Mouse (Mus musculus) spleen, adult 18-20 months (tissue): Measurements from ENCODE around the gene Tmprss6.
A peak's percentile ranks its signal among the peaks of the same experiment; 100 is the strongest.

Experiments used
- DNase-seq, 2 experiments: peaks; one replicate each; pipeline ENCODE4 v3.0.0; 2022; ENCODE audit warnings: mixed read lengths in 2 of 2

The Tmprss6 gene

GRCm38 (mm10) chr15:78468379-78468937 lies at the start of gene Tmprss6:
Gene Tmprss6, minus strand, starts transcription at chr15:78468634.
- DNase-seq = no peak

GRCm38 (mm10) chr15:78518221-78518620 lies 49.8 kb upstream of the Tmprss6 start:
- no peak for DNase-seq

GRCm38 (mm10) chr15:78515759-78516158 lies 47.3 kb upstream of the Tmprss6 start:
- no peak for DNase-seq

DNA sequence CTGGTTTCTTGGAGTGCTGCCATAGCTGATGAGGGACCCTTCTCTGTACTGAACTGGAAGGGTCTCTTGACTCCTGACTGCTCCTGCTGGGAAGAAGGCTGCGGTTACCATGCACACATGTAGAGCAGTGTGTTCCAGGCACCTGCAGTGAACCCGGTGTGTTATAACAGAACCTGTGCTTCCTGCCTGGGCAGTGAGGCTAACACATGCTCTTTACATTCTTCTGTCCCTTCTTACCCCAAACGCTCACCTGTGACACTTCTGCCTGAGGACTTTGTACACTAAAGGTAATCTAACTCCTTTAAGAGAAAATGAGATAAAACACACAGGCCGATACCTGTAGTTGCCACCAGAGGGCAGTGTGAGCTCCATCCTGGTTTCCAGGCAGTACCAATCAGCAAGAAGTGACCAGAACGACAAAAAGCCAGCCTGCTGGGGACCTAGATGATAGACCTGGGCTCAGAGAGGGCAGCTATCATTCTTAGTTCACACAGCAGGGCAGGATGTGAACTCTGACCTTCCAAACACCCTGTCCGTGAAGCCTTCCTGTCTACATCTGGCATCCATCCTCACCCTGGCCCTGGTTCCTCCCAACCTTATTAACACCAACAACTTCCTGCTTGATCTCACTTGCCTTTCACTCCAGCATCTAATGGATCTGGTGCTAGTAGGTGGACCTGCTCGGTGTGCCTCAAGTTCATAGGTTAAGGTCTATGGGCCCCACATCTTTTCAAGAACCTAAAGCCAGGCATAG lies 46.1 kb upstream of the Tmprss6 start:
- peak; percentile 57 to 79 for DNase-seq

GRCm38 (mm10) chr15:78513019-78513418 lies 44.6 kb upstream of the Tmprss6 start:
- no peak for DNase-seq

- DNase-seq = no peak
These were observed 43.5 kb upstream of the Tmprss6 start for GRCm38 (mm10) chr15:78511951-78512350.

DNA sequence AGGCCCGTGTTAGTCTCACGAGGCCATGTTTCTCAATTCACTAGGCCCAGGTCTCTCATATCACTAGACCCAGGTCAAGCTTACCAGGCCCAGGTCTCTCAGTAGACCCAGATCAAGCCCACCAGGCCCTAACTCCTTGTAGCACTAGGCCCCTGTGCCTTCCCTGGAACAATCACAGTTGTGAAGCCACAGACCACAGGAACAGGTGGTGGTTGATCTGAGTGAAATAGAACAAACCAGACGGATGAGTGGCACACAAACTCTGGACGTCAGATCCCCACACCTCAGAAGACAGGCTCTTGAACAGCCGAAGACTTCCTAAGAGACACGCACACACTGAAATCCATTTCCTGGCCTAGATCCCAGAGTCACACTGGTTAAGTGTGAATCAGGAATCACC lies 42.3 kb upstream of the Tmprss6 start:
- no peak for DNase-seq

- DNase-seq = no peak
These were observed 41.7 kb upstream of the Tmprss6 start for GRCm38 (mm10) chr15:78510121-78510576.

- no peak for DNase-seq
These were observed 41.0 kb upstream of the Tmprss6 start for GRCm38 (mm10) chr15:78509297-78509899.

GRCm38 (mm10) chr15:78508443-78508842 lies 40.0 kb upstream of the Tmprss6 start:
- no peak for DNase-seq

DNA sequence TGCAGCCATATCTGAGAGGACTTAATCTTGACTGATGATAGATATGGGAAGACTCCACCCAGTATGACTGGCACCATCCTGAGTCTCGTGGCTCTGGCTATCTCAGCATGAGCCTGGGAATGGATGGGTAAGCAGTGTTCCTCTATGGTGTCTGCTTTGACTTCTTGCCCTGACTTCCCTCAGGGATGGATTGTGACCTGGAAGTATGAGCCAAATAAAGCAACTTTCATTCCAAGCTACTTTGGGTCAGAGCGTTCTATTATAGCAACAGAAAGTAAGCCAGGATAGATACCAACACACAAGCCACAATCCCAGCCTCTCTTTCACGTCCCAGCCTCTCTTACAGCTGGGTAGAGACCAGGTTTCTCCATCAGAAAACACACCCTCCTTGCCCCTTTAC lies 37.1 kb upstream of the Tmprss6 start:
- no peak for DNase-seq

- DNase-seq = no peak
These were observed 36.4 kb upstream of the Tmprss6 start for GRCm38 (mm10) chr15:78504816-78505215.

GRCm38 (mm10) chr15:78504013-78504412 lies 35.6 kb upstream of the Tmprss6 start:
- no peak for DNase-seq

DNA sequence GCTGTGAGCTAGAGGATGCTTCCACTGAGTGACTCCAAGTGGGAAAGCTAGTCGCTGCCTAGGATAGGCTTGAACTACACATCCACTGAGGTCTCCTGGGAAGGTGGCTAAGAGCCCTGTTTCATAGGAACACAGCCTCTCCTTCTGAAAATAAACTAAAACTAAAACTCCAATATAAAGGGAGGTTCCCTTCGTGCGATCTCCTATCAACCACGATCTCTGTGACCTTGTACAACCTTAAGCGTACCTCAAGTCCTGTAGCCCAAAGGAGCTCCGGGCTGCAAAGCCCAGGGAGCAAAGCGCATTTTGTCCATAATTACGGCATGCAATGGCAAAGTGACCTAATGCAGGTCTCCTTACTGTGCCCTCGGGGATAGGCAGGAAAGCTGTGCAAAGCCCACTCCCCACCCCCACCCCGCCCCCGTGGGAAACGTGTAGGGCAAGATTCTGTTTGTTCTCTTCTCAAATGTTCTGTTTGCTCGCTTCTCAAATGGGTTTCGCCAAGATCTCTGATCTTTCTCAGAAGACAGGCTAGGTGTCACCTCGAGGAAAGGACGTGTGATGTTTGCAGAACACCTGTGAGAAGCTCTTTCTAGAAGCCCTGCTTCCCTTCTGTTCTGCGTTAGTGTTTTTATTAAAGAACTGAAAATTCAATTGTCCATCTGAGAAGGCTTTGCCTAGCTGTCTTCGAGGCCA lies 34.2 kb upstream of the Tmprss6 start:
- no peak for DNase-seq

DNA sequence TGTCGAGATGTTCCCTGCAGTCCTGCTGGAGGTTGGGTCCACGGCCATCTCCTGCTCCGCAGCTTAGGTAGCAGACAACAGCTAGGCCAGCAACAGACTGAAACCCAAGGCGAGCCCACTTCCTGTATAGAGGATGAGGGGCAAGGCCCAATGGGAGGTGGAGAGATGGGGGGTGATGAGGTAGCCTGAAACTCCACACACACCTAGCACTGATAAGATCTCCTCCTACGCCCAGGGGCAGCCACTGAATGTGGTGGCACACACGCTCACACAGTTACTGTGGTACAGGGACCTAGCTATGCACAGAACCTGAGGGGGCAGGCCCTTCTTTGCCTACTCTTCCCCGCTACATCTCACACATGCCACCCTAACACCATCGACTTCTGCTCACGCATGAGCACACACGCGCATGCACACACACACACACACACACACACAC lies 26.6 kb upstream of the Tmprss6 start, which contains the start of gene Il2rb:
Il2rb (minus strand) TSS at position 304 of the 439 bp plus-strand sequence.
- peak in 1 of 2 experiments; percentile 25 for DNase-seq

- DNase-seq = no peak
These were observed 25.1 kb upstream of the Tmprss6 start for GRCm38 (mm10) chr15:78493401-78494010.

DNA sequence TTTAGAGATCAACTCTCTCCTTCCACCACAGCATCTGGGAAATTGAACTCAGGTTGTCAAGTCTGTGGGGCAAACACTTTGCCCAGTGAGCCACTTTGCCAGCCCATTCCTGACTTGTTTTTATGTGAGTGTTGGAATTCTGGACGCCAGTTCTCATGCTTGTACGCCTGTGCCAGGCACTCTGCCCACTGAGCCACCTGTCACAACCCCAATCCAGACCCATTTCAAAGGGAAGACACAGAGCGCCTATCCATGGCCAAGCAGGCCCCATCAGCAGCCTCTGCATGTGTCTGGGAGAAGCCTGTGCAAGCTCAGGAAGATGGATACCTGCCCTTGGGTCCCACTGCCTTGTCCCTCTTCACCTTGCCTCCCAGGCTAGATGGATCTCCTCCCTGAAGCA lies 22.9 kb upstream of the Tmprss6 start:
- no peak for DNase-seq

- no peak for DNase-seq
These were observed 21.5 kb upstream of the Tmprss6 start for GRCm38 (mm10) chr15:78489906-78490305.

GRCm38 (mm10) chr15:78489248-78489647 lies 20.8 kb upstream of the Tmprss6 start:
- no peak for DNase-seq

- DNase-seq = no peak
These were observed 18.6 kb upstream of the Tmprss6 start for GRCm38 (mm10) chr15:78487066-78487465.

GRCm38 (mm10) chr15:78486564-78486963 lies 18.1 kb upstream of the Tmprss6 start:
- no peak for DNase-seq

GRCm38 (mm10) chr15:78483311-78483710 lies 14.9 kb upstream of the Tmprss6 start:
- DNase-seq = no peak

DNA sequence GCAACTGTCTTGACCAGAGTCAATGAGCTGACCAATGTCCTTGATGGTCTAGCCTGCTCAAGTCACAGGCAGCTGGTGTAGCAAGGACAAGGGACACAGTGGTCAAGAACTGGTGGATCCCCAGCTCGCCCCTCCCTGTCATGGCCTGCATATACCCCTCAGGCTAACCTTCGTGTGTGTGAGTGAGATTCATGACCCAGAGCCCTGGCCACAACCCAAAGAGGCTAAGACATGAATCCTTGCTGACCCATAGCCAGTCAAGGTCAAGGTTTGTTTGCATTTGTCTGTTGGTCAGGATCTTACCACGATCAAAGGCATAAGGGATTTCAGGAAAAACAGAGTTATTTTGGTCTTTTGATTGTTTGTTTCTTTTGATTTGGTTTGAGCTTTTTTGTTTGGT lies 14.1 kb upstream of the Tmprss6 start:
- DNase-seq = no peak
